Mouse (Mus musculus) heart, adult 2 months (tissue): ENCODE data around the gene Sh3rf3. TPM values are rescaled to one million over a fixed set of nuclear protein-coding genes. Genes with fewer than 3 reads are reported as not detected.

Experiments used
- DNase-seq, 2 experiments: peaks; one replicate each; pipeline ENCODE4 v3.0.0; 2021
- H3K27ac ChIP-seq: fragments of 200-600 bp; 2 replicates; pipeline ENCODE4 v1.8.1; 2022
- H3K27me3 ChIP-seq: fragments of 200-500 bp; 2 replicates; pipeline ENCODE4 v1.6.1; 2012; ENCODE audit warnings: mild to moderate bottlenecking, low read length, inconsistent platforms, mixed read lengths; ENCODE audit not compliant: control insufficient read depth, insufficient read depth
- H3K36me3 ChIP-seq: fragments of 200-500 bp; 2 replicates; pipeline ENCODE4 v1.6.1; 2012; ENCODE audit warnings: low read length, inconsistent platforms; ENCODE audit not compliant: control insufficient read depth, insufficient read depth
- H3K4me1 ChIP-seq: fragments of 200-500 bp; 2 replicates; pipeline ENCODE4 v1.6.1; 2011; ENCODE audit warnings: low read length; ENCODE audit not compliant: control insufficient read depth, insufficient read depth
- H3K4me3 ChIP-seq: fragments of 200-600 bp; 2 replicates; pipeline ENCODE4 v1.8.1; 2022
- H3K79me2 ChIP-seq: fragments of 200-500 bp; replicated peaks from 2 replicates; pipeline ENCODE4 v1.6.1; 2012; ENCODE audit warnings: mild to moderate bottlenecking, inconsistent platforms, low read length, moderate library complexity, mixed read lengths; ENCODE audit not compliant: control insufficient read depth, insufficient read depth
- H3K9ac ChIP-seq: fragments of 200-500 bp; 2 replicates; pipeline ENCODE4 v1.6.1; 2012; ENCODE audit warnings: low read depth, mild to moderate bottlenecking, control low read depth, inconsistent platforms, low read length, mixed read lengths
- CTCF ChIP-seq: fragments of 200-600 bp; IDR thresholded peaks from 2 replicates; pipeline ENCODE4 v1.8.1; 2022; ENCODE audit warnings: antibody characterized with exemption, mild to moderate bottlenecking, moderate library complexity
- EP300 ChIP-seq: fragments of 200-500 bp; IDR thresholded peaks from 2 replicates; pipeline ENCODE4 v1.6.1; 2011; ENCODE audit warnings: low read depth, low read length, control low read depth; ENCODE audit not compliant: insufficient read depth
- POLR2A ChIP-seq: fragments of 200-500 bp; IDR thresholded peaks from 2 replicates; pipeline ENCODE4 v1.6.1; 2011; ENCODE audit warnings: mild to moderate bottlenecking, low read depth, low read length, control low read depth; ENCODE audit not compliant: insufficient read depth
- WGBS: fragments of 180-500 bp; shearing (Covaris S2); methylation state at CpG from one replicate; pipeline ENCODE4 v1.1.7; 2018; 5-methylcytosine and 5-hydroxymethylcytosine counted together
- intact Hi-C: fragments of 180-260 bp; cut with DNase I; formaldehyde crosslinking; loops from one replicate; pipeline ENCODE4 v1.15.1; 2025
- polyA plus RNA-seq: library from polyadenylated mRNA; depleted of rRNA; stranded (reverse); fragments of >200 nt; gene quantifications from 2 replicates; pipeline ENCODE4 v1.2.3, GENCODE M21; 2012
- total RNA-seq, 2 experiments: library from RNA; stranded (reverse); gene quantifications; 2 replicates each; pipeline ENCODE4 v1.2.3; 2021

The Sh3rf3 gene
- total and polyA plus RNA-seq, 3 experiments: 0.80 to 1.6 (median 0.97) TPM

DNA sequence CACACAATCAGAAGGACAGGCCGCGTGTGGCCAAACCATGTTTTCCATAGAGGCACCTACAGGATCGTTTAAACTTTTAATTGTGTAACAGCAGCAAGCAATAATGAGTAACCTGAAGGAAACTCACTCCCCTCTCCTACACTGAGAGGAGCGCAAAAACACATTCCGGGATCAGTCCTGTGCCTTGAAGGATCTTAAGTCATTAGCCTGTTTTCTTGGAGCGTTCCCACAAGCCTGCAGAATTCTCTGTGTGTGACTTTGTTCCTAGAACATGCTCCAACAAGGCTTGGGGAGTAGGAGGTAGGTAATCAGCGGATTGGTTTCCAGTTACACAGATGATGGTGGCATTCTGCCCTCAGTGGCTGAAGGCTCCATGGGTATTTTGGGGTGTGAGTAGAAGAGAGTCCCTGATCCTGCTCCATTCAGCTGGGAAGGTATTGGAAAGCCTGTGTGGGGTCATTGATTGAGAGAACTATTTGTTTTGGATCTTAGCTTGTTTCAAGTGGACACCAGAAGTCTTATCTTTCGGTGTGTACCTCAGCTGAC, 108.6 kb downstream of the Sh3rf3 start:
- no peaks in the 10 kb centered on the region for H3K36me3 ChIP-seq
- TF ChIP-seq CTCF: no peak
- no peak for TF ChIP-seq EP300
- TF ChIP-seq POLR2A: no peak
- DNase-seq: no peak
- H3K9ac ChIP-seq: no peak overlapping the region
- H3K27ac ChIP-seq: no peak overlapping the region
- no peaks in the 10 kb centered on the region for H3K79me2 ChIP-seq
- no peaks in the 10 kb centered on the region for H3K4me1 ChIP-seq
- H3K27me3 ChIP-seq: no peaks in the 10 kb centered on the region
- H3K4me3 ChIP-seq: no peak overlapping the region
- intact Hi-C loops: no loop called here
- 84% methylated on average over 8 of the region's 8 CpGs for WGBS

GRCm38 (mm10) chr10:58922216-58922829, 109.2 kb downstream of the Sh3rf3 start:
- H3K27me3 ChIP-seq: no peaks in the 10 kb centered on the region
- TF ChIP-seq POLR2A: no peak
- no peak for TF ChIP-seq EP300
- no peak for TF ChIP-seq CTCF
- H3K4me1 ChIP-seq: no peaks in the 10 kb centered on the region
- H3K9ac ChIP-seq: no peak overlapping the region
- DNase-seq: no peak
- 81% methylated on average over 6 of the region's 6 CpGs for WGBS
- H3K27ac ChIP-seq: no peak overlapping the region
- intact Hi-C loops: no loop called here
- H3K79me2 ChIP-seq: no peaks in the 10 kb centered on the region
- H3K4me3 ChIP-seq: no peak overlapping the region
- no peaks in the 10 kb centered on the region for H3K36me3 ChIP-seq

- Histone ChIP-seq H3K36me3 (no peaks in the 10 kb centered on the region), H3K27me3 (no peaks in the 10 kb centered on the region), H3K9ac (no peak overlapping the region), H3K4me3 (no peak overlapping the region), H3K79me2 (no peaks in the 10 kb centered on the region), H3K4me1 (no peaks in the 10 kb centered on the region), H3K27ac (no peak overlapping the region)
- intact Hi-C loops: no loop called here
- TF ChIP-seq POLR2A (no peak), EP300 (no peak), CTCF (no peak)
- no peak for DNase-seq
- 68% methylated on average over 2 of the region's 2 CpGs for WGBS
These were observed 109.8 kb downstream of the Sh3rf3 start for GRCm38 (mm10) chr10:58922993-58923392.

DNA sequence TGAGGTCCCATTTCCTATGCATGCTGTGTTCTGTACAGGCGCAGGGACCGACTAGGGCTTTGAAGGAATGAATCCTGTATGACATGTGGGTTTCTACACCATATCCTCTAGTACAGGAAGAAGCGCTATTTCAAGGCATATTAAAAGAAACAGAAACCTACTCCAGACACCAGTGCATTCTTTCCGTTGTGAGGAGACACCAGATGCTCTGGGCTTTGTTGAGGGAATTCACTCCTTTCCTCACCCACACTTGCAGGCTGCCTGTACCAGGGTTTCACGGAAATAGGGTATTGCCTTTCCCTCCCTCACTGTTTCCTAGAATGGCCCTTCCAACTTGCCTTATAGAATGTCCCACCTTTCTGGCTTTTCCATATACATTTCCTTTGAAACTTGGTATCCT, 113.4 kb downstream of the Sh3rf3 start:
- H3K9ac ChIP-seq: no peak overlapping the region
- H3K4me1 ChIP-seq: no peaks in the 10 kb centered on the region
- TF ChIP-seq CTCF: no peak
- no peak for TF ChIP-seq EP300
- no peak for TF ChIP-seq POLR2A
- intact Hi-C loops: no loop called here
- no peak overlapping the region for H3K27ac ChIP-seq
- H3K4me3 ChIP-seq: no peak overlapping the region
- DNase-seq: no peak
- H3K27me3 ChIP-seq: no peaks in the 10 kb centered on the region
- H3K79me2 ChIP-seq: no peaks in the 10 kb centered on the region
- 37% methylated on average over 5 of the region's 5 CpGs for WGBS
- no peaks in the 10 kb centered on the region for H3K36me3 ChIP-seq

GRCm38 (mm10) chr10:58928952-58929442, 115.8 kb downstream of the Sh3rf3 start:
- H3K36me3 ChIP-seq: no peaks in the 10 kb centered on the region
- no peaks in the 10 kb centered on the region for H3K4me1 ChIP-seq
- 52% methylated on average over 5 of the region's 5 CpGs for WGBS
- no peak for DNase-seq
- no peaks in the 10 kb centered on the region for H3K27me3 ChIP-seq
- H3K79me2 ChIP-seq: no peaks in the 10 kb centered on the region
- intact Hi-C loops: no loop called here
- TF ChIP-seq POLR2A (no peak), EP300 (no peak), CTCF (no peak)
- no peak overlapping the region for H3K9ac ChIP-seq
- no peak overlapping the region for H3K27ac ChIP-seq
- H3K4me3 ChIP-seq: no peak overlapping the region

- H3K27me3 ChIP-seq: no peaks in the 10 kb centered on the region
- H3K4me1 ChIP-seq: no peaks in the 10 kb centered on the region
- H3K9ac ChIP-seq: no peak overlapping the region
- H3K4me3 ChIP-seq: peak overlapping the region; percentile 24
- H3K79me2 ChIP-seq: no peaks in the 10 kb centered on the region
- TF ChIP-seq POLR2A: no peak
- no peak for TF ChIP-seq EP300
- no peak for TF ChIP-seq CTCF
- WGBS: 18% methylated on average over 22 of the region's 22 CpGs
- DNase-seq: peak; percentile 20 to 25
- intact Hi-C loops: no loop called here
- no peak overlapping the region for H3K27ac ChIP-seq
- H3K36me3 ChIP-seq: no peaks in the 10 kb centered on the region
These were observed 119.1 kb downstream of the Sh3rf3 start for GRCm38 (mm10) chr10:58932151-58932773.
